Mouse (Mus musculus): ENCODE data around the gene Ube2u.

DNA sequence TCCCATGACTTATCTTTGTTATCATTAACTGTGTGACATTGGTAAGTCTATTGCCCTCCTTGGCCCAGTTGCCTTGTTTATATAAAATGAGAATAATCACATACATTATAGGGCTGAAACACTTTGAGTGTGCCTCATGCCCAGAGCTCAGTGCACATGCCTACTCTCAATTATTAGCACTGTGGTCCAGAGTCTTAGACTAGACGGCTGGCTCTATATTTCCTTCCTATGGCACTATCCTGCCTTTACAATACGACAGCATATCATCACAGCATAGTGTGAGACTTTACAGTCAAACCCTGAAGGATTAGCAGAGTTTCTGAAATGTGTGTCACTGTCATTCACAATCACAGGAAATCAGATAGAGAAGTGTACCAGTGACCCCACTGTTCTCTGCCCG, 48.4 kb downstream of the Ube2u start:
- TF ChIP-seq CTCF (IDR thresholded peaks at IDR 0.05; ENCODE audit: low read depth) (no peak), EP300 (IDR thresholded peaks at IDR 0.05; ENCODE audit: low read depth) (no peak)

Data from liver, embryonic 14.5 days (tissue).